Mouse (Mus musculus) layer of hippocampus, postnatal 25 days (tissue): Measurements from ENCODE around the gene Itga7. TPM values are rescaled to one million over a fixed set of nuclear protein-coding genes. Genes with fewer than 3 reads are reported as not detected.

Source experiments
- DNase-seq, 2 experiments: peaks; one replicate each; pipeline ENCODE4 v3.0.0; 2022; ENCODE audit warnings: mixed read lengths in 2 of 2, low spot score in 1 of 2; ENCODE audit errors: extremely low spot score in 1 of 2
- total RNA-seq, 2 experiments: library from RNA; stranded (reverse); gene quantifications; 2 replicates each; pipeline ENCODE4 v1.2.3; 2021

Itga7 gene
- total RNA-seq, result 10 to 100 TPM; 25.6 to 30.7 TPM

DNA sequence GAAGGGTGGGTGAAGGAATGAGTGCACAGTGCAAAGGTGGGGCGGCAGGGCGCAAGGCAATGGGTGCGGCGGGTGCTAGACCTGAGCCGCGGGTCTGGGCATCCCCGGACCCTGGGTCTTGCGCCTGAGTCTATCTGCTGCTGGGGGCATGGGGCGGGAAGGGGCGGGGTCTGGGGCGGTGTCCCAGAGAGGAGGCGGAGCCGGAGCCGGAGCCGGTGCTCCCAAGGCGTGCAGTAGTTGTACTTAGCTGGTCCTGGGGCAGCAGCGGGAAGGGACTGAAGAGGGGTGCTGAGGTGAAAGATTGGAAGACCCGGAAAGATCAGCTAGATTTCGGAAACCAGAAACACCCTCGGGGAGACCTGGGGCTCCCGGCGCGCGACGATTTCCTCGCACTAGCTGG, at the start of gene Itga7:
Gene Itga7, plus strand, starts transcription at position 245 of the 400 bp plus-strand sequence.
- no peak for DNase-seq

DNA sequence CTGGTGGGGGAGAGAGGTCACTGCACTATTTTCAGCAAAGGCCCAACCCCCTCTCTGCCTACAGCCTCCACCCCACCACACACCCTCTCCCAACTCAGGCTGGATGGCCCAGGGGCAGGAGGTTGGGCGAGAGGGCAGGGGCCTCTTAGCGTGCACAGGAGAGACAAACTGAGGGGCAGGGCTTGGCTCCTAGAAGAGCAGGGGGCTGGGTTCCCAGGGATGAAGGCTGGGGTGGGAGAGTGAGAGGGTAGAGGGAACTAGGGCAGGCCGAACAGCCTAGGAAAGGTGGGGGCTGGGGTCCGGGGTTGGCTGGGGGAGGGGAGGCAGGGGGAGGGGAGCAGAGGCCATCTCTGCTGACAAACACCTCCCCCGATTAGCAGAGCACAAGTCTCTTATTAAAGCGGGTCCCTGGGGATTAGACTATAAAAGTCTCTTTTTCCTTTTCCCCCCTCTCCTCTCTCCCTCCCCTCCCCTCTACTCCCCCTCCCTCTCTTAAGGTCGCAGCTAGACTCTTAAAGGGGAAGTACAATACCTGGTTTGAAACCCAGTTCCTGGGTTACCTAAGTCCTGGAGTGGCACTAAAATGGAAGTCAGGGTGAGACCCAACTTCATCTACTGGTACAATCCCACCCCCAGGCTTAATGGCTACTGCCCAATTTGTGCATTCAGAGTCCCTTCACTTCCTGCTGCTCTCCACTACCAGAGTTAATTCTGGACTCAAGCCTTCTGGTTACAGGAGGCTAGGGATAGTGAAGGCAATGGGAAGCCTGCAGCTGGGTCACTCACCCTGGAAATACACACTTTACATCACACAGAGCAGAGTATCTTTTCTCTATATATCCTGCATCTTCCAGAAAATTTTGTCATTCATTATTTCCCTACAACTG, 44.4 kb upstream of the Itga7 start:
- DNase-seq, result no peak

DNA sequence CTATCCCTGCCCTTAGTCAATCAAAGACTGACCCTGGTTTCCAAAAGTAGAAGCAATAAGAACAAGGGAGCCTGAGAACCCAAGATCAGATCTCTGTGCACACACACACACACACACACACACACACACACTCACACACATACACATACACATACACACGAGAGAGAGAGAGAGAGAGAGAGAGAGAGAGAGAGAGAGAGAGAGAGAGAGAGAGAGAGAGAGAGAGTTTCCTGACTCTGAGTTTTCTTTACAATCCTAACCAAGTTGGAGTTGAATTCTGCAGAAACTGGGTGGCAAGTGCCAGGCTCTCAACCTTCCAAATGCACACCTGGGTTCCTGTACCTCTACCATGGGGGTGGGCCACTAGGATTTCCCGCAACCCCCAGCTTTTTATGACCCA, 43.8 kb upstream of the Itga7 start:
- no peak for DNase-seq

DNA sequence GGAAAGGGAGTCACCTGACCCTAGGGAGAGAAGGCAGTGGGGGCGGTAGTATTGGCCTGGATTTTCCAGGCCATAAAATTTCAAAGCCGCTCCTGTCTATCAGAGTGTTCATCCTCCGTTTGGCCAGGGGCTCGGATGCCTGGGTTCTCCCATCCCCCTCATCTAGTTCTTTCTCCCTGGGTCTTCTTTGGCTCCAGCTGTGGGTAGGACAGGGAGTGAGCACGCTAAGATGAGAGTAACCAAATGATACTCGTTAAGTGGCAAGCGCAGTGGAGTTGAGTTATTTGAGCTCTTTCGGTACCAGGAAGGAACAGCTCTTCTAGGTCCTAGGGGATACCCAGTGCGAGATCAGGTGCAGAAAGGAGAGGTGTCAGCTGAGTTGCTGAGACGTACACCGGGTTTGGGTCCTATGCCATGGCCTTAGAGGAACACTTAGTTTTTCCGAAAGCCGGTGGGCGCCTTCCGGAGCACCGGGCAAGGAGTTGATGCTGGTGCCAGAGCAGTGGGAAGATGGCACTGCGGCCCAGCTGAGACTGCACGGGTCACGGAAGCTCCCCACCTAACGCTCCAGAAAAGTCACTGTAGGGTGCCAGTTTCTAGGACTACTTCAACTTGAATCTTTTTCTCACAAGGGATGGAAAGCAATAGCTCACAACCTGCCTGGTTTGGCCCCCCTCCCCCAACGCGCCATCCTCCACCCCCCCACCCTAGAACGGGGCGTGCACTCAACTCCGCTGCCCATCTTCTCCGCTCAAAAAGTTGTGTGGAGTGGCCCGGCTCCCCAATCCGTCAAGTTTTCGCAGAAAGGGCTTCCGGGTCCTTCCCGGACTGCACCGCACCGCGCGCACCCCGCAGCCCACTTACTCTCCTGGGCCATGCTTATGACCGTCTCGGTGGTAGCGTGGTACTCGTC, 43.0 kb upstream of the Itga7 start:
- DNase-seq, result no peak

DNA sequence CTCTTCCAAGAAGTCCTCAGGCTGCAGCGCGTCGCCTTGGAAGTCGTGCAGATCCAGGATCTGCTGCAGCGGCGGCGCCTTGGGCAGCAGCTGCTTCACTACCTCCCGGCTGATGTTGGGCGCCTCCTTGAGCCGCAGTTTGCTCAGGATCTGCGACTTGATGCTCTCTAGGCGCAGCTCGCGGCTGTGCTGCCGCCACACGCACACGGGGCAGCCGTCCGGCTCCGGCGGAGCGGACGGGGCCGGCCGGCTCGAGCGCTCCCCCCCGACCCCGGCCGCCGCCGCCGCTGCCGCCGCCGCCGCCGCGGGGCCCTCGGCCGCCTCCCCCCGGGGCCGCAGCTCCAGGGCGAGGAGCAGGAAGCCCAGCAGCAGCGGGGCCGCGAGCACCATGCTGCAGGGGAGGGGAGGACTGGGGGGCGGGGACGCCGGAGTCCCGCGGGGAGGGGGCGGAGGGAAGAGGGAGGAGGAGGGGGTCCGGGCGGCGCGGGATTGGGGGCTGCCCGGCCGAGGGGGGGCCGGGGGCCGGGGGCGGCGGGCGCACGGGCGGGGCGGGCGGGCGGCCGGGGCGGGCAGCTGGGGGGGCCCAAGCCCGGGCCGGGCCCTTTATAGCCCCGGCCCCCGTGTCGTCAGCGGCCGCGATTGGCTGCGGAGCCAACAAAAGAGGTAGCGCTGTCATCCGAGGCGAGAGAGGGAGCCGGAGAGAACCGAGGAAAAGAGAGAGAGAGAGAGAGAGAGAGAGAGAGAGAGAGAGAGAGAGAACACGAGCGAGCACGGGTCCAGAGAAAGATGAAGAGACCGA, 42.1 kb upstream of the Itga7 start, which contains the start of gene Gdf11:
Gene Gdf11, minus strand, starts transcription at position 423 of the 799 bp plus-strand sequence.
- peak; percentile 44 to 51 for DNase-seq

DNA sequence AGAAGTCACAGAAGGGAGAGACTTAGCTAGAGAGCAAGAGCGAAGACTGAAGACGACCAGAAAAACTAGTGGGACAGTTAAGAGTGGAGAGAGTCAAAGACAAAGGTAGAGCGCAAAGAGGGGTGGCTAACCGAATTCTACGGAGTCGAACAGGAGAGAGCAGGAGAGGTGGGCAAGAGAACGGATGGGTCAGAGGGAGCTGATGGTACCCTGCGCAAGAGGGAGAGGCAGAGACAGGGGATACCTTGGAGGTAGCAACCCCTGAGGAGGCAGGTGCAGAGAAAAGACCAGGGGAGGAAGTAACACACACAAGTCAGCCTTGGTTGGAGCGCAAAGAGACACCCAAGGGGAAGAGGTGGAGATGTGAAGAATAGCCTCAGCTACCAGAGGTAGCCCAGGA, 41.4 kb upstream of the Itga7 start:
- no peak for DNase-seq

DNA sequence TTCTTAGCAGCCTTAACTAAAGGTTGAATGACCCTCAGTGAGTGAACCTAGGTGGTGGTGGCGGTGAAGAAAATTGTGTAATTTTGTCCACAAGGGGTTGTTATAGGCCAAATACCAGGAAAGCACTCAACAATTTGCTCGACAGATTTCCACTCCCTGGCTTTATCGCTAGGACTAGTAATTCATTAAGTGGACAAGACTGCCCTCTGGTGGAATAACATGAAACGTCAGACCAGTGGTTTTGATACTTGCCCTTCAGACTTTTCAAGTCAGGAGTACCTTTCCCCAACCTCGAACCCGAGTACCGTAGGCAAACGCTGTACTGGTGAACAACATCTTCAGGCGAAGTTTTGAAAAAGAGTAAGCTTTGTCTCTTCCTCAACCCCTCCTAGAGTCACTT, 38.2 kb upstream of the Itga7 start:
- DNase-seq, result peak; percentile 45 to 75

DNA sequence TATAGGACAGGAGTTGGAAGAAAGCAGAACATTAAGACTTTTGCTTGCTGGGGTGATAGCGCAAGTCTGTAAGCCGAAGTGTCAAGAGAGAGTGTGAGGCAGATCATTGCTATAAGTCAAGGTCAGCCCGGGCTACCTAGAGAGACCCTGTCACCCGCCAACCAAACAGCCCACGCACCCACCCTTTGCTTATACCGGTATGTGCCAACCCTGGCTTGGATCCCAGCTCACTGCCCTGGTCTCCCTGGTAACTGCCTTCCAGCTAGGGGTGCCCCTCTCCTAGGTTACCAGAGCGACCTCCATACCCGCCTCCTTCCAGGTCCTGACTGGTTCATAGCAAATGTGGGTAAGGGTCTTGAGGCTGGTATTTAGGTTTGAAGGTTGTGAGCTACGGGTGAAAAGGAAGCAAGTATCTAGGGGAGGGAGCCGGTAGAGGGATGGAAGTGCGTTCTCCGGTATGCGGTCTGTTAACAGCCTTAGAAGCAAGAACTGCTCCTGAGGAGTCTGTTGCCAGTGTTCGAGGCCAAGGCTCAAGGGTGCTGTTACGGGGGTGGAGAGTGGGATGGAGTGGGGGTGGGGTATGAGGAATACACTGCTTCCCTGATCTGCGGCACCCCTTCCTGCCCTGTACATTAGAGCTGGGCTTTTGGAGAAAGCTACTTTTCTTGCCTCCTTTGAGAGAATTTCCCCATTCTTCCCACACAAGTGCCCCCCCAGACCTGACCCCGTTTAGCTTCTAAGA, 37.5 kb upstream of the Itga7 start:
- peak in 1 of 2 experiments; percentile 58 for DNase-seq

DNA sequence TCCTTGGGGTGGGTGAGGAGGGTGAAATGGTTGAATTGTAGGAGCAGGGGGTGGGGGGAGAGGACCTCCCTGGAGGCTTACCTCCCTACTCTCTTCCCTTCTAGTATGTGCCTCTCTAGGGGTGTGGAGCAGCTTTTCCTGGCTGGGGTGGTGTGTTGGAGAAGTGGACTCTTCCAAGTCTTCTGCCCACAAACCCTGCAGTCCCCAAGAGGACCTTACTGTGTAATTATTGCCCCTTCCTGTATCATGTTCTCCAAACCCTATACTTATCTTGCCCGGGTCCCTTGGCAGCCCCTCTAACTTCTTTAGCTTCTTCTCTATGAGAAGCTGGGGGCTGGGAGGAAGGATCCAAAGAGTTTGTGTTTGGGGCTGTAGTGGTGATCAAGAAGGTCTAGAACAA, 36.8 kb upstream of the Itga7 start:
- no peak for DNase-seq

DNA sequence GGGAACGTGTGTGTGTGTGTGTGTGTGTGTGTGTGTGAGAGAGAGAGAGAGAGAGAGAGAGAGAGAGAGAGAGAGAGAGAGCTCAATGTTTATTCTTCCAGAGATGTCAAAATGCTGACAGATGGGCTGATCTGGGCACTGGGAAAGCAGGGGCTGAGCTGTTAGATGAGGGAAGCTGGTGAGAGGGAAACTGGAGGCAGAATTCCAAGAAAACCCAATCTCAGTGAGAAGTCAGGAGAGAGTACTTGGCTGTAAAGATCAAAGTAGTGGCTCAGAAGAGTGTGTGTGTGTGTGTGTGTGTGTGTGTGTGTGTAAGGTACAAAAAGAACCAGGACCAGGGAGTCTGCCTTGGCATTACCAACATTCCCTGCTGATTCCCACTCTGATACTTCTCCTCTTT, 36.1 kb upstream of the Itga7 start:
- no peak for DNase-seq

DNA sequence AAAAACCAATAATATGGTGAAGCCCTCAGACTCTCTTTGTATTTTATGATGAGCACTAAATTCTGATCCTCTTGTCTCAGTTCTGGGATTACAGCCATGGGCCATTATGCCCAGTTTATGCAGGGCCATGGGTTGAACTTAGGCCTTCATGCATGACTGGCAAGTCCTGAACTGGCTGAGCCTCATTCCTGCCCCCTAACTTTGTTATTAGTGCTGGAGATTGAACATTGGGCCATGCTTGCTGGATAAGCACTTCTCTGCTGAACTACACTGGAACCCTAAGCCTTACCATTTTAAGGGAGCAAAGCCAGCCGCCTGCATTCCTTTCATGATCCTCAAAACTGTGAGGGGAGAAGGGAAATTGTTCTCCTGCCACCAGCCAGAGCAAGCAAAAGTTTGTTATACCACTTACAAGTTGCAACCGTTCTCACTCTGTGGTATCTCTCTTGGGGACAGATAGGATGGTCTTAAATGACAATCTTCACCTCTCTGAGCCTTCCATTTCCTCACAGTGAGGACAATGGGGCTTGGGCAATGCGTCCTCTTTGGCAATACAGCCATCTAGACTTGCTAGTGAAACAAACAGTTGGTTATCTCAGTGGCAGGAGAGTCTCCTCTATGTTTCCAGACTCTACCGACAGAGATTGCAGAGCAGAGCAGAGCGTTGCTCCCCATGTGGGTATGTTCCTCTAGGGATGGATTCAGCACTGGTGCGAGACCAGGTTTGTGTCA, 33.7 kb upstream of the Itga7 start:
- no peak for DNase-seq

DNA sequence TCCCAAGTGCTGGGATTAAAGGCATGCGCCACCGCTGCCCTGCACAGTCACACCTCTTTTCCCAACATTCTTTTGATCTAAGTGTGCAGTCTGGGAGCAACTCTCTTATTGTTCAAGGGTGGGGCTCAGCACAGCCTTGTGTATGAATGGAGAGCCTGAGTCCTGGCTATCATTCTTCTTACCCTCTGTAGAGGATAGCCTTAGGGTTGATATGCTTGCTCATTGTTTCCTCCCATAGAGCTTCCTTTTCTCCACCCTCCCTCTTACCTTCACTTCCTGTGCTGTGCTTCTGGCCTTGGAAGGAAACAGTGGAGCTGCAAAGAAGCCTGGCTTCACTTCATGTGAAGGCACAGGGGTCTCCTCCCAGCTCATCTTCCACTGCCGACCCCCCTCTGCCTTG, 32.9 kb upstream of the Itga7 start, which contains the start of gene Cd63:
Gene Cd63, plus strand, starts transcription at position 292 of the 400 bp plus-strand sequence.
- no peak for DNase-seq

DNA sequence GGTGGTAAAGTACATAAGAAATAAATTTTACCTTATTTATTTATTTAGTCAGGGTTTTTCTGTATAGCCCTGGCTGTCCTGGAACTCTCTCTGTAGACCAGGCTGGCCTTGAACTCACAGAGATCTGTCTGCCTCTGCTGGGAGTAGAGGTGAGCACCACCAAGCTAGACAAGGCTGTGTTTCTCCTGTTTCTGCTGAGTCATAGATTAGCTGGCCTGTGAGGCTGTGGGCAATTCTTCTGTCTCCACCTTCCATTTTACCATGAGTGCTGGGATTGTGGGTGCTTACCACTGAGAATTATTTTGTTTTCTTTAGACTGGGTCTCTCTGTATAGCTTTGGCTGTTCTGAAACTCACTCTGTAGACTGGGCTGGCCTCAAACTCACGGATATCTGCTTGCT, 32.2 kb upstream of the Itga7 start:
- no peak for DNase-seq

DNA sequence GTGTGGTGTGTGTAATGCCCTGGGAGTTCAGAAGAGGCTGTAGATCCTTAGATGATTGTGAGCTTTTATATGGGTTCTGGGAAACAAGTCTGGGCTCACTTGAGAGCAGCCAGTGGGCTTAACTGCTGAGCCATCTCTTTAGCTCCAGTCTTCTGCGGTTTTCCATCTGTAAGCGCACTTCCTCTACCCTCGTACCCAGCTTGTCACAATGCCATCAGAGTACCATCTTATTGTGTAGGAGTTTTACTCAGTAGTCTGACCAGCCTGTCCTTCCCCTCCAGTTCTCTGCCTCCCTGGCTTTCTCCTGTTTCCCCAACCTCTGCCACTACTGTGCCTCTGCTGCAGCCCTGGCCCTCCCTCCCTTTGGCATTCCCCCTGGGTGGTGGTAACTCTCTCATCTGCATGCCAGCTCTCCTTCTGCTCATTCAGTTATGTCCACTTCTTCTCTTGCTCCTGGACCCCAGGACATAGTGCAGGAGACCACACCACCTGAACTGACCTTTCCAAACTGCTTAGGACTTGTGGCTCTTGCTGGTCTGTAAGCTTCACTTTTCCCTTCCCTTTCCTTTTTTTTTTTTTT, 31.1 kb upstream of the Itga7 start:
- no peak for DNase-seq

DNA sequence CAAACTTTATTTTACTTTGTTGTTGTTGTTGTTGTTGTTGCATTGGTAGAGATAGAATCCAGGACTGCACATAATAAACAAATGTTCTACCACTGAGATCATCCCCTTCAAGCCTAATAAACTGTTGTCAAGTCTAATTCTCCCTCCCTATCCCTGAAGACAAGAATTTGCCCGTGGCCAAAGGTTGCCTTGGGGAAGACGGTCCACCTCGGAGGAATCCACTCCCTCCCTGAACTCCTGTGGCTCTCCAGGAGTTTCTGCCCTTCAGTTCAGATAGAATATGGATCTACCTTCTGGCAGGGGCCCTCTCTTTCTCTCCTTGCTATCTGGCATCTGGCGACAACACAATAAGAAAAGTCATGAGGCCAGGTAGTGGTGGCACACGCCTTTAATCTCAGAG, 28.8 kb upstream of the Itga7 start:
- DNase-seq, result no peak

DNA sequence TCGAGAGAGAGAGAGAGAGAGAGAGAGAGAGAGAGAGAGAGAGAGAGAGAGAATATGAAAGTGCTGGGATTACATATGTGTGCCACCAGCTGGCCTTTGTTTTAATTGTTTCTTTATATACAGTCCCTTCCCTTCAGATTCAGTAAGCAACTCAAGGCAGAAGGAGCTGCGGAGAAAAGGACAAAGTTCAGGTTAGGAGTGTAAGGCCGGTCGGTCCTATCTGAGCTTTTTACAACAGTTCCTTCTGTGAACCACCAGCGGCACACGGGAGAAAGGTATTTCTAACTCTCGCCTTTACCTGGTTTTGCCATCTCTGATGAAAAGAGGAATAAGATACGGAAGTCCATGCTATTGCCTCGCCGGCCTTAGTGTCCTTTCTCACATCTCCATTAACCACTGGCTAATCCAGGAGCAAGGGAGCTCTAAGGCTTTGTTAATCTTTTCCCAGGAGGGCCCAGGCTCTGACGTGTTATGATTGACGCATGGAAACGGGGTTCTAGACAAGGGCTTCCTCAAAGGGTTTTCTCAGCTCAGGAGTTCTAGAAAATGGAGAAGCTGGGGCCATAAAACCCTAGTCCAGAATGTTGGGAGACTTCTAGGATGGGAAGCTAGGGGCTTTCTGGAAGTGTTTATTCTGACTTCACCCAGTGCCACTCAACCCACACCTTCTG, 24.7 kb upstream of the Itga7 start:
- no peak for DNase-seq

DNA sequence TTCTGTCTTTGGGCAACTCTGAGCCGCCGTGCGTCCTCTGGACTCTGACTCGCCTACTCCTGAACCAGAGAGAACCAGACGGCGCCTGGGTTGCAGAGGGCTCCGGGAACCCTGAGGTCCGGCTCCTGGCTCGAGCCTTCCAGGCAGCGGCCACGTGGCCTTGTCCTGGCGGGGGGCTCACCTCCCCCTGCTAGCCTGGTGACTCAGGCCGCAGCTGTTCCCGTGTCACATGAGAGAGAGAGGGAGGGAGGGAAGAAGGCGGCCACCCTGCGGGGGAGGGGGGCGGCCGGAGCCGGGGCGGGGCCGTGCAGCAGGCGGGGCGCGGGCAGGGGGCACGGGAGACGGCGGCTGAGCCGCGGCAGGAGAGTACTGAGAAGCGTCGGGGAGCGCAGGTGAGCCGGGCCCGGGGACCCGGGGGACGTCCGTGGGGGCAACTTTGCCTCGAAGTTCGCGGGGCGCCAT, 24.0 kb upstream of the Itga7 start:
- DNase-seq, result peak in 1 of 2 experiments; percentile 44
